In the genomic region with DNA sequence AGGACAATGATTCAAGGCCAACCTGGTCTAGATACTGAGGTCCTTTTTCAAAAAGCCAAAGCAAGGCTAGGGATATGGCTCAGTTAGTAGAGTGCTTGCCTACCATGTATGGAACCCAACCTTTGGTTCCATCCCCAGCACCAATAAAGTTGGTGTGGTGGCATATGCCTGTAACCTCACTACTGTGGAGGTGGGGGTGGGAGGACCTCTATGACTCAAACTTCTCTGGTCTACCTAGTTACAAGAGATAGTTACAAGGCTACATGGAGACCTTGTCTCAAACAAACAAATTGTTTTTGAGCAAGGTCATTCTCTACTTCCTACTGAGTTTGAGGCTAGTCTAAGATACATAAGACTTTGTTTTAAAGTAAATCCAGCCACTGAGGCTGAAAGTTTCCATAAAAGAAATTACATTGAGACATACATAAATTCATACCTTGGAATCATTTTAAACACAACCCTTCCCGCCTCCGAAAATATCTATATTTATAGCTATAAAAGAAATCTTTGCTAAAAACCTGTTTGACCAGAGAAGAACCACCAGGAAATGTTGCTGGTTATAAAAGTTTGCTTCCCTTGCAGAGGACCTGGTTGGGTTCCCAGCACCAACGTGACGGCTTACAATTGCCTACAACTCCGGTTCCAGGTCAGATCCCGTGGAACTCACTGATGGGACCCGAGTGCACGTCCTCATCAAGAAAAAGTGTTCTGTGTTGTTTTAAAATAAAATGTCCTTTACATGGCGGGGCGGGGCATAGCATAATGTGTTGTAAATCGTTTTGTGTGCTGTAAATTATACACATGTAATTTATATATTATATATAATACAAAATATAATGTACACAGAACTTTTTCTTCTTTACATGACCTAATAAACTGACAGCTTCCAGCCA, we compare ENCODE assay signal across 7 mouse cellular contexts. TPM values are rescaled to one million over a fixed set of nuclear protein-coding genes. Genes with fewer than 3 reads are reported as not detected.
DNase-seq lines count a peak whose midpoint lies in the region; ATAC-seq and TF ChIP-seq lines count a peak whose summit lies in the region.

No protein-coding gene starts in this region.

- H3K4me2 ChIP-seq in CH12.LX (ENCODE audit: insufficient read depth, low read depth, poor library complexity, severe bottlenecking) = peak overlapping the region; percentile 62; the same call in 1 of the 2 replicates
- H3K4me2 ChIP-seq in heart, embryonic 15.5 days = peak overlapping the region; percentile 90

- H3ac ChIP-seq in C2C12 (ENCODE audit: control insufficient read depth, insufficient read length, low read depth) = peak overlapping the region; percentile 68

- dilution Hi-C loops in CH12.LX (cut with MboI; ENCODE audit: extremely low pct_ligation_motif_present, extremely low pct_unique_long_range_greater_than_20kb, low sequenced_read_pairs) = no loop called here

- H3K27me3 ChIP-seq in C2C12 (ENCODE audit: control insufficient read depth, insufficient read depth, insufficient read length) = no peaks in the 10 kb centered on the region
- H3K27me3 ChIP-seq in CH12.LX (replicated peaks) = no peaks in the 10 kb centered on the region
- no peaks in the 10 kb centered on the region for H3K27me3 ChIP-seq in embryonic facial prominence, embryonic 10.5 days (replicated peaks; ENCODE audit: low read depth, poor library complexity, severe bottlenecking)
- H3K27me3 ChIP-seq in heart, embryonic 15.5 days = no peaks in the 10 kb centered on the region

- no peak overlapping the region for H3K4me3 ChIP-seq in C2C12 (ENCODE audit: insufficient read depth, poor library complexity, severe bottlenecking)
- peak overlapping the region; percentile 36 to 44 (median 42) for H3K4me3 ChIP-seq in CH12.LX (replicated peaks in 1 of 3; ENCODE audit: low read depth in 2 of 3, low read length in 2 of 3, poor library complexity in 1 of 3)
- peak overlapping the region; percentile 91 for H3K4me3 ChIP-seq in embryonic facial prominence, embryonic 10.5 days
- H3K4me3 ChIP-seq in heart, embryonic 15.5 days = peak overlapping the region; percentile 83

- ATAC-seq in heart, embryonic 15.5 days (replicated peaks; ENCODE audit: insufficient number of reproducible peaks, insufficient read depth, low FRiP score, low read depth) = no peak

- TF ChIP-seq EP300 in CH12.LX (IDR thresholded peaks at IDR 0.05; ENCODE audit: low read length) = no peak

- H3K9ac ChIP-seq in CH12.LX (ENCODE audit: insufficient read depth, low read depth) = peak overlapping the region; percentile 91
- peak overlapping the region; percentile 50 for H3K9ac ChIP-seq in heart, embryonic 15.5 days

- 10% methylated on average over 11 of the region's 11 CpGs for WGBS in embryonic facial prominence, embryonic 10.5 days
- 9% methylated on average over 11 of the region's 11 CpGs for WGBS in heart, embryonic 15.5 days

- H3K36me3 ChIP-seq in C2C12 (ENCODE audit: control insufficient read depth, insufficient read depth) (peaks cover 35% of the 10 kb centered on the region), CH12.LX (replicated peaks in 1 of 2; ENCODE audit: control insufficient read depth in 1 of 2, insufficient read depth in 1 of 2, low read length in 1 of 2) (peaks cover 3 to 15% of the 10 kb centered on the region in 2 experiments)
- H3K36me3 ChIP-seq in embryonic facial prominence, embryonic 10.5 days (replicated peaks) = peaks cover 28% of the 10 kb centered on the region
- H3K36me3 ChIP-seq in heart, embryonic 15.5 days = no peaks in the 10 kb centered on the region

- in situ Hi-C loops in CH12.LX (cut with MboI; ENCODE audit: low pct_ligation_motif_present, low pct_unique_long_range_greater_than_20kb, low sequenced_read_pairs) = no loop called here

- H3K79me3 ChIP-seq in C2C12 (ENCODE audit: low read depth) = peaks cover 43% of the 10 kb centered on the region

- TF ChIP-seq CTCF in C2C12 (IDR thresholded peaks at IDR 0.05; ENCODE audit: control insufficient read depth, insufficient read depth, insufficient read length) (no peak), CH12.LX (conservative IDR thresholded peaks at IDR 0.05 in 1 of 2, IDR thresholded peaks at IDR 0.05 in 1 of 2; ENCODE audit: low read depth in 2 of 2, low read length in 2 of 2) (no peak)

- H3K79me2 ChIP-seq in C2C12 (ENCODE audit: control insufficient read depth, insufficient read depth) (peaks cover 45% of the 10 kb centered on the region), CH12.LX (replicated peaks; ENCODE audit: control insufficient read depth, extremely low read depth, insufficient read depth, poor library complexity, severe bottlenecking) (peaks cover 38% of the 10 kb centered on the region)

- peak overlapping the region; percentile 41; the same call in 1 of the 2 replicates for H3K27ac ChIP-seq in CH12.LX (ENCODE audit: insufficient read depth, low read depth)
- H3K27ac ChIP-seq in embryonic facial prominence, embryonic 10.5 days (replicated peaks) = peak overlapping the region; percentile 80
- H3K27ac ChIP-seq in heart, embryonic 15.5 days = peak overlapping the region; percentile 76

- H3K4me1 ChIP-seq in CH12.LX (ENCODE audit: control insufficient read depth in 1 of 2, insufficient read depth in 2 of 2) = peaks cover 3 to 16% of the 10 kb centered on the region in 2 experiments; a peak in 3 of 4 replicates
- peaks cover 25% of the 10 kb centered on the region for H3K4me1 ChIP-seq in embryonic facial prominence, embryonic 10.5 days
- peaks cover 24% of the 10 kb centered on the region for H3K4me1 ChIP-seq in heart, embryonic 15.5 days (replicated peaks)

- DNase-seq in CH12.LX (ENCODE audit: extremely low read depth) = no peak
- DNase-seq in embryonic facial prominence, embryonic 10.5 days (ENCODE audit: low spot score) = peak; percentile 38
- peak; percentile 39 to 51 for DNase-seq in kidney, postnatal 4 days
- peak; percentile 48 for DNase-seq in lung, postnatal 10 days
- DNase-seq in spleen, adult 12 weeks (ENCODE audit: low spot score) = peak; percentile 35

- no peak for TF ChIP-seq POLR2A in CH12.LX (IDR thresholded peaks at IDR 0.05; ENCODE audit: low read depth, low read length)

- H3K9me3 ChIP-seq in CH12.LX (replicated peaks; ENCODE audit: low read length) = no peaks in the 10 kb centered on the region
- no peaks in the 10 kb centered on the region for H3K9me3 ChIP-seq in embryonic facial prominence, embryonic 10.5 days
- no peaks in the 10 kb centered on the region for H3K9me3 ChIP-seq in heart, embryonic 15.5 days (replicated peaks)

- TF ChIP-seq RAD21 in CH12.LX (IDR thresholded peaks at IDR 0.05; ENCODE audit: low read depth, low read length) = no peak

TF ChIP-seq in C2C12, 6 proteins besides CTCF, POLR2A, EP300 and RAD21:
- TF ChIP-seq MYOD1 (IDR thresholded peaks at IDR 0.05; ENCODE audit: control insufficient read depth, insufficient read length, low read depth) (no peak), CEBPB (IDR thresholded peaks at IDR 0.05; ENCODE audit: low read depth) (no peak), MYOG (IDR thresholded peaks at IDR 0.05; ENCODE audit: control insufficient read depth, extremely low read depth, insufficient read length) (no peak), FOSL1 (IDR thresholded peaks at IDR 0.05; ENCODE audit: insufficient read depth, low read length, poor library complexity, severe bottlenecking) (no peak), MAX (IDR thresholded peaks at IDR 0.05) (no peak)

TF ChIP-seq in CH12.LX, 34 proteins besides CTCF, POLR2A, EP300 and RAD21:
- TF ChIP-seq UBTF (IDR thresholded peaks at IDR 0.05; ENCODE audit: low read depth, low read length) = no peak
- TF ChIP-seq NRF1 (IDR thresholded peaks at IDR 0.05; ENCODE audit: low read depth, low read length) = no peak
- no peak for TF ChIP-seq ZKSCAN1 (IDR thresholded peaks at IDR 0.05; ENCODE audit: borderline replicate concordance, low read depth, low read length)
- no peak for TF ChIP-seq MXI1 (IDR thresholded peaks at IDR 0.05; ENCODE audit: low read depth, low read length)
- no peak for TF ChIP-seq MAX (IDR thresholded peaks at IDR 0.05; ENCODE audit: low read length)
- TF ChIP-seq JUN (IDR thresholded peaks at IDR 0.05; ENCODE audit: insufficient read depth, low read depth, low read length) = no peak
- no peak for TF ChIP-seq ETS1 (conservative IDR thresholded peaks at IDR 0.05; ENCODE audit: low read depth, low read length)
- no peak for TF ChIP-seq SIN3A (IDR thresholded peaks at IDR 0.05; ENCODE audit: low read length)
- TF ChIP-seq POLR2AphosphoS2 (IDR thresholded peaks at IDR 0.05; ENCODE audit: low read depth, low read length) = no peak
- no peak for TF ChIP-seq USF1 (IDR thresholded peaks at IDR 0.05; ENCODE audit: low read depth, low read length)
- TF ChIP-seq HCFC1 (IDR thresholded peaks at IDR 0.05; ENCODE audit: low read depth, low read length) = no peak
- no peak for TF ChIP-seq ZNF384 (IDR thresholded peaks at IDR 0.05; ENCODE audit: low read depth, low read length)
- TF ChIP-seq RCOR1 (conservative IDR thresholded peaks at IDR 0.05; ENCODE audit: low read depth, low read length) = no peak
- no peak for TF ChIP-seq TCF12 (IDR thresholded peaks at IDR 0.05; ENCODE audit: low read depth, low read length)
- no peak for TF ChIP-seq MAFK (IDR thresholded peaks at IDR 0.05; ENCODE audit: insufficient replicate concordance, low read length)
- no peak for TF ChIP-seq MEF2A (IDR thresholded peaks at IDR 0.05; ENCODE audit: borderline replicate concordance, low read depth, low read length)
- no peak for TF ChIP-seq BHLHE40 (IDR thresholded peaks at IDR 0.05; ENCODE audit: low read depth, low read length)
- TF ChIP-seq JUND (conservative IDR thresholded peaks at IDR 0.05; ENCODE audit: low read depth, low read length) = no peak
- TF ChIP-seq CHD2 (IDR thresholded peaks at IDR 0.05; ENCODE audit: low read length) = no peak

RNA-seq across cellular contexts. Expression of a gene that starts 0.6 kb away (rescaled TPM):
- 88.7 TPM for polyA plus RNA-seq in C2C12 (2012; fragmentation: generic; extraction: Trizol)
- total RNA-seq in CH12.LX (2012; rRNA removed) = 297 and 438 TPM in 2 replicates
- total RNA-seq in CH12.LX (2014; rRNA removed) = 523 and 600 TPM in 2 replicates
- 749 and 752 TPM in 2 replicates for polyA plus RNA-seq in CH12.LX (2012; ENCODE audit: insufficient read length, low read depth)
- polyA plus RNA-seq in embryonic facial prominence, embryonic 10.5 days (2016; fragmentation: Nextera tagmentation; extraction: Ambion mirVana) = 317 and 319 TPM in 2 replicates
- polyA plus RNA-seq in heart, embryonic 15.5 days (2015; fragmentation: Nextera tagmentation; extraction: Ambion mirVana) = 130 and 134 TPM in 2 replicates

RNA-seq across cellular contexts. Expression of a gene that starts 13.5 kb away (rescaled TPM):
- 97.7 TPM for polyA plus RNA-seq in C2C12 (2012; fragmentation: generic; extraction: Trizol)
- total RNA-seq in CH12.LX (2012; rRNA removed) = 122 and 154 TPM in 2 replicates
- total RNA-seq in CH12.LX (2014; rRNA removed) = 505 and 559 TPM in 2 replicates
- polyA plus RNA-seq in CH12.LX (2012; ENCODE audit: insufficient read length, low read depth) = 296 and 297 TPM in 2 replicates
- polyA plus RNA-seq in embryonic facial prominence, embryonic 10.5 days (2016; fragmentation: Nextera tagmentation; extraction: Ambion mirVana) = 564 and 568 TPM in 2 replicates
- 214 and 215 TPM in 2 replicates for polyA plus RNA-seq in heart, embryonic 15.5 days (2015; fragmentation: Nextera tagmentation; extraction: Ambion mirVana)
